Mouse (Mus musculus) small intestine, adult 2 months (tissue): Measurements from ENCODE around the gene Syt6. TPM values are rescaled to one million over a fixed set of nuclear protein-coding genes. Genes with fewer than 3 reads are reported as not detected.

Source experiments
- H3K27ac ChIP-seq: fragments of 200-500 bp; 2 replicates; pipeline ENCODE4 v1.5.1; 2012; ENCODE audit warnings: low read depth, low read length, control low read depth, inconsistent platforms; ENCODE audit not compliant: insufficient read depth
- H3K27me3 ChIP-seq: fragments of 200-500 bp; 2 replicates; pipeline ENCODE4 v1.6.1; 2012; ENCODE audit warnings: mild to moderate bottlenecking, moderate library complexity, low read length, inconsistent platforms; ENCODE audit not compliant: control insufficient read depth, insufficient read depth
- H3K36me3 ChIP-seq: fragments of 200-500 bp; 2 replicates; pipeline ENCODE4 v1.6.1; 2012; ENCODE audit warnings: mild to moderate bottlenecking, low read length, control low read depth, inconsistent platforms; ENCODE audit not compliant: control insufficient read depth, insufficient read depth
- H3K4me1 ChIP-seq: fragments of 200-500 bp; 2 replicates; pipeline ENCODE4 v1.6.1; 2012; ENCODE audit warnings: low read length, inconsistent platforms, mixed read lengths; ENCODE audit not compliant: control insufficient read depth, insufficient read depth, insufficient read length
- H3K4me3 ChIP-seq: fragments of 200-500 bp; 2 replicates; pipeline ENCODE4 v1.5.1; 2012; ENCODE audit warnings: low read depth, mild to moderate bottlenecking, control low read depth, inconsistent platforms, low read length, moderate library complexity
- CTCF ChIP-seq: fragments of 200-500 bp; IDR thresholded peaks from 2 replicates; pipeline ENCODE4 v1.5.1; 2012; ENCODE audit warnings: low read depth, mild to moderate bottlenecking, control low read depth, inconsistent platforms, low read length, moderate library complexity, mixed read lengths; ENCODE audit not compliant: insufficient replicate concordance, insufficient read length; ENCODE audit errors: extremely low read depth
- POLR2A ChIP-seq: fragments of 200-500 bp; IDR thresholded peaks from 2 replicates; pipeline ENCODE4 v1.6.1; 2012; ENCODE audit warnings: low read depth, mild to moderate bottlenecking, control low read depth, inconsistent platforms, low read length, moderate library complexity
- WGBS: fragments of 180-500 bp; shearing (Covaris S2); methylation state at CpG from one replicate; pipeline ENCODE4 v1.1.7; 2018; 5-methylcytosine and 5-hydroxymethylcytosine counted together
- polyA plus RNA-seq: library from polyadenylated mRNA; depleted of rRNA; stranded (reverse); fragments of >200 nt; gene quantifications from 2 replicates; pipeline ENCODE4 v1.2.3, GENCODE M21; 2012

Gene Syt6
- polyA plus RNA-seq, 1 experiment, result 0.13 TPM

GRCm38 (mm10) chr3:103647164-103647867 is 72.3 kb downstream of the Syt6 start:
- no peaks in the 10 kb centered on the region for H3K4me1 ChIP-seq
- no peak for TF ChIP-seq POLR2A
- no peak overlapping the region for H3K4me3 ChIP-seq
- no peaks in the 10 kb centered on the region for H3K27me3 ChIP-seq
- no peak overlapping the region for H3K27ac ChIP-seq
- H3K36me3 ChIP-seq, result no peaks in the 10 kb centered on the region
- WGBS, result 73% methylated on average over 11 of the region's 11 CpGs

GRCm38 (mm10) chr3:103648486-103648885 is 73.5 kb downstream of the Syt6 start:
- WGBS, result 67% methylated on average over 4 of the region's 4 CpGs
- TF ChIP-seq CTCF (no peak), POLR2A (no peak)
- no peak overlapping the region for H3K4me3 ChIP-seq

GRCm38 (mm10) chr3:103649716-103650115 is 74.7 kb downstream of the Syt6 start:
- H3K36me3 ChIP-seq, result no peaks in the 10 kb centered on the region
- 88% methylated on average over 6 of the region's 6 CpGs for WGBS
- no peak overlapping the region for H3K4me3 ChIP-seq
- no peaks in the 10 kb centered on the region for H3K27me3 ChIP-seq
- H3K27ac ChIP-seq, result no peak overlapping the region
- H3K4me1 ChIP-seq, result no peaks in the 10 kb centered on the region
- TF ChIP-seq POLR2A, result no peak

More at GRCm38 (mm10) chr3:103648486-103648885, 73.5 kb downstream of the Syt6 start:
- Histone ChIP-seq H3K27ac (no peak overlapping the region), H3K4me1 (no peaks in the 10 kb centered on the region), H3K36me3 (no peaks in the 10 kb centered on the region), H3K27me3 (no peaks in the 10 kb centered on the region)

- Histone ChIP-seq H3K36me3 (no peaks in the 10 kb centered on the region), H3K27me3 (no peaks in the 10 kb centered on the region), H3K27ac (no peak overlapping the region), H3K4me3 (no peak overlapping the region), H3K4me1 (no peaks in the 10 kb centered on the region)
- TF ChIP-seq CTCF (no peak), POLR2A (no peak)
- WGBS, result 60% methylated on average over 1 of the region's 1 CpGs
These were observed 75.4 kb downstream of the Syt6 start for GRCm38 (mm10) chr3:103650406-103650805.

GRCm38 (mm10) chr3:103660012-103660411 is 85.0 kb downstream of the Syt6 start:
- Histone ChIP-seq H3K4me1 (no peaks in the 10 kb centered on the region), H3K27me3 (no peaks in the 10 kb centered on the region), H3K27ac (no peak overlapping the region), H3K36me3 (no peaks in the 10 kb centered on the region), H3K4me3 (no peak overlapping the region)
- WGBS, result 43% methylated on average over 2 of the region's 2 CpGs
- no peak for TF ChIP-seq CTCF
- TF ChIP-seq POLR2A, result no peak

GRCm38 (mm10) chr3:103661714-103662113 is 86.7 kb downstream of the Syt6 start:
- Histone ChIP-seq H3K27ac (no peak overlapping the region), H3K4me1 (no peaks in the 10 kb centered on the region), H3K4me3 (no peak overlapping the region), H3K27me3 (no peaks in the 10 kb centered on the region), H3K36me3 (no peaks in the 10 kb centered on the region)
- TF ChIP-seq POLR2A (no peak), CTCF (no peak)
- WGBS, result 75% methylated on average over 8 of the region's 8 CpGs

GRCm38 (mm10) chr3:103663385-103663784 is 88.4 kb downstream of the Syt6 start:
- WGBS, result 98% methylated on average over 3 of the region's 3 CpGs
- H3K27me3 ChIP-seq, result no peaks in the 10 kb centered on the region
- TF ChIP-seq CTCF (no peak), POLR2A (no peak)
- no peak overlapping the region for H3K4me3 ChIP-seq
- H3K36me3 ChIP-seq, result no peaks in the 10 kb centered on the region
- H3K4me1 ChIP-seq, result no peaks in the 10 kb centered on the region
- H3K27ac ChIP-seq, result no peak overlapping the region

GRCm38 (mm10) chr3:103672113-103672512 is 97.1 kb downstream of the Syt6 start:
- H3K27ac ChIP-seq, result no peak overlapping the region
- H3K27me3 ChIP-seq, result peaks cover 4% of the 10 kb centered on the region; the same call in 1 of the 2 replicates
- TF ChIP-seq CTCF, result no peak
- no peak for TF ChIP-seq POLR2A
- no peak overlapping the region for H3K4me3 ChIP-seq
- 66% methylated on average over 4 of the region's 4 CpGs for WGBS
- H3K4me1 ChIP-seq, result no peaks in the 10 kb centered on the region
- no peaks in the 10 kb centered on the region for H3K36me3 ChIP-seq
